Mouse (Mus musculus): ENCODE measurements at regions not wholly inside any gene's neighbourhood (a gene's known extent, or its start where the extent isn't known, plus 50 kb on each side); places are given as distances from the start of the nearest gene placed in this dataset.
A peak's percentile ranks its signal among the peaks of the same experiment; 100 is the strongest.

DNA sequence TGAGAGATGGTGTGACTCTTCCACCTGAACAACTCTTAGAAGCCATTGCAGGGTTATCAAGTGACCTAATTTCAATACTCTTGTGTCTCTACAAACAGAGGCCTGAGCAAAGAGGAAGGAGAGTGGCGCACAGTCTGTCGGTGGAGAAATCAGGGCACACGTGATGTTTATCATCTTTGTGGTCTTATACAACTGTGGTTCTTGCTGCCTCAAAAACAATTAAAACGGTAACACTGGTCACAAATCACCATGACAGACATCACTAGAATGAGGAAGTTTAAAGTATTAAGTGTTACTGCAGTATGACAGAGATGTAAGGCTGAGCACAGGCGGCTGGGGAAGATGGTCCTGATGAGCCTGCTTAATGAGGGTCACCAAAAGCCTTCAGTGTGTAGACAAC is 73.6 kb downstream of the Sdc1 start:
- H3K27ac ChIP-seq (ENCODE audit: low read depth, low read length): no peak overlapping the region
- no peak overlapping the region for H3K4me3 ChIP-seq (ENCODE audit: low read depth, low read length)
- no peak for DNase-seq (ENCODE audit: low spot score)
- WGBS: 84% methylated on average over 5 of the region's 5 CpGs
- no peaks in the 10 kb centered on the region for H3K9me3 ChIP-seq (ENCODE audit: control insufficient read depth, low read length)
- H3K9ac ChIP-seq (ENCODE audit: low read length): no peak overlapping the region
- ATAC-seq (ENCODE audit: insufficient read depth, low FRiP score, low TSS enrichment): no peak
- no peaks in the 10 kb centered on the region for H3K36me3 ChIP-seq (ENCODE audit: control insufficient read depth, insufficient read depth, low read length)
- H3K4me2 ChIP-seq (ENCODE audit: low read depth): no peak overlapping the region
- no peaks in the 10 kb centered on the region for H3K27me3 ChIP-seq (ENCODE audit: control insufficient read depth, insufficient read depth, low read length)
- H3K4me1 ChIP-seq (ENCODE audit: control insufficient read depth, insufficient read depth, low read length): no peaks in the 10 kb centered on the region

GRCm38 (mm10) chr12:8845443-8845842 is 74.3 kb downstream of the Sdc1 start:
- H3K27ac ChIP-seq (ENCODE audit: low read depth, low read length): no peak overlapping the region
- H3K9me3 ChIP-seq (ENCODE audit: control insufficient read depth, low read length): no peaks in the 10 kb centered on the region
- no peaks in the 10 kb centered on the region for H3K27me3 ChIP-seq (ENCODE audit: control insufficient read depth, insufficient read depth, low read length)
- ATAC-seq (ENCODE audit: insufficient read depth, low FRiP score, low TSS enrichment) (no peak), DNase-seq (ENCODE audit: low spot score) (no peak)
- H3K4me3 ChIP-seq (ENCODE audit: low read depth, low read length): no peak overlapping the region
- WGBS: 91% methylated on average over 8 of the region's 8 CpGs
- H3K9ac ChIP-seq (ENCODE audit: low read length): no peak overlapping the region
- no peaks in the 10 kb centered on the region for H3K36me3 ChIP-seq (ENCODE audit: control insufficient read depth, insufficient read depth, low read length)
- H3K4me1 ChIP-seq (ENCODE audit: control insufficient read depth, insufficient read depth, low read length): no peaks in the 10 kb centered on the region
- H3K4me2 ChIP-seq (ENCODE audit: low read depth): no peak overlapping the region

DNA sequence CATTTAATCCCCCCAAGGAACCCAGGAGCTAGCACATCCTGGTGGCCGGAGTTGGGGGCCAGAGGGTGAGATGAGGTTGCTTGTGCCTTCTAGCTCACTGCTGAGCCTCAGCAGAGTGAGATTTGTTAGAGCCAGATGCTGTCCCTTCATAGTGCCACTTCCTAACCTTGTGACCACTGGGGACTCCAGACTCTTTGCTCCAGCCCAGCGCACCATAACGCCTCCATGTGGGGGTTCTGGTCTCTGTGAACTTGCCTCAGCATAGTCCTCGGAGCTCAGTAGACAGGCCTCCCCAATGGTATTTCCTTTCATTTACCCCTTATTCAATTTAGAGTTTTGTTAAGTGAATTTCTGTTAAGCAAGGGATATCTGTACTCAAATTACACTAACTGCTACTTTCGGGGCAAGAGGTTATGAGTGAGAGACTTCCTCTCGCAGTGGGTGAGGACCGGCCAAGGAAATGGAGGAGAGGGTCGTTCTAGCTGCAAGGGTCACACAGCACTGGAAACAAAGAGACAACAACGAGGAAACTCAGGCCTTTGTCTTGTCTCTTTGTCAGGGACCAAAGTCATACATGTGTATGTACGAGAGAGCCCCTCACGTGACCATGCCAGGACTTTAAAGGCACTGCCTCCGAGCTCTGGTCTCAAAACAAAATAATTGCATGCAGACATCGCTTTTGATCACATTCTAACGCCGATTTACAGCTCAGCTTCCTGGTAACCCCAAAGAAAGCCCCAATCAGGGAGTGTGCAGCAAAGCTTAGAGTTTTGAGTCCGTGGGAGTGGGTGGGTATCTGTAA is 74.8 kb upstream of the Laptm4a start:
- Histone ChIP-seq H3K9me3 (ENCODE audit: control insufficient read depth, low read length) (no peaks in the 10 kb centered on the region), H3K4me3 (ENCODE audit: low read depth, low read length) (no peak overlapping the region), H3K27me3 (ENCODE audit: control insufficient read depth, insufficient read depth, low read length) (no peaks in the 10 kb centered on the region), H3K4me2 (ENCODE audit: low read depth) (no peak overlapping the region), H3K4me1 (ENCODE audit: control insufficient read depth, insufficient read depth, low read length) (no peaks in the 10 kb centered on the region), H3K27ac (ENCODE audit: low read depth, low read length) (no peak overlapping the region), H3K36me3 (ENCODE audit: control insufficient read depth, insufficient read depth, low read length) (no peaks in the 10 kb centered on the region), H3K9ac (ENCODE audit: low read length) (no peak overlapping the region)
- 52% methylated on average over 16 of the region's 16 CpGs for whole genome bisulfite sequencing
- DNase-seq (ENCODE audit: low spot score): peak; percentile 20
- ATAC-seq (ENCODE audit: insufficient read depth, low FRiP score, low TSS enrichment): no peak

DNA sequence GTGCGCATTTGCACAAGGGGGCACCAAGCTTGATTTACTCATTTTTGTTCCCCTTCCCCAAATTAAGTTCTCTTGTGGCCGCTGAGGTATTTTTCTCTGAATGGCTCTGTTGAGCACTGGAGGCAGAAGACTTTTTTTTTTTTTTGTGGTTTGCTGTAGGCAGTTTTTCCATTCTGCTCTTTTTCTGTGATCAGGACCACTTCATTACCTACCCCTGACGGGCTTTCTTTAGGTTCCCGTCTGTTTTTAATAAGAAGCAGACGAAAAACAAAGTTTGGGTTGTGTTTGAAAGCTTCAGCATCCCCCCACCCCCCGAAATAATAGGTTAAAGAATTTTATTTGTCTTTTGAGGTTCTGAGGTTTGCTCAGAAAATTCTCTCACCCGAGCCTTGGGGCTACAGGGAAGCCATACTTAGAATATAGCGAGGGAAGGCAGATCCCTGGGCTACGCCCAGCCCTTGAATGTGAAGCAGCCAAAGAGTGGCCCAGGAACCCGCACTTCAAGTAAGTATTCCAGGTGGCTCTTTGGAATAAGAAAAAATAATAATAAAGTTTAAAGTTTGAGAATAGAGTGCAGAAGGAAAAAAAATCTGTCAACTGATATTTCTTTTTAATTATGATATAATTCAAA is 74.1 kb upstream of the Laptm4a start:
- DNase-seq (ENCODE audit: low spot score): no peak
- H3K4me3 ChIP-seq (ENCODE audit: low read depth, low read length): no peak overlapping the region
- no peaks in the 10 kb centered on the region for H3K27me3 ChIP-seq (ENCODE audit: control insufficient read depth, insufficient read depth, low read length)
- no peaks in the 10 kb centered on the region for H3K4me1 ChIP-seq (ENCODE audit: control insufficient read depth, insufficient read depth, low read length)
- no peaks in the 10 kb centered on the region for H3K9me3 ChIP-seq (ENCODE audit: control insufficient read depth, low read length)
- no peaks in the 10 kb centered on the region for H3K36me3 ChIP-seq (ENCODE audit: control insufficient read depth, insufficient read depth, low read length)
- H3K27ac ChIP-seq (ENCODE audit: low read depth, low read length): no peak overlapping the region
- 77% methylated on average over 10 of the region's 10 CpGs for WGBS
- H3K4me2 ChIP-seq (ENCODE audit: low read depth): no peak overlapping the region
- no peak overlapping the region for H3K9ac ChIP-seq (ENCODE audit: low read length)
- ATAC-seq (ENCODE audit: insufficient read depth, low FRiP score, low TSS enrichment): no peak

DNA sequence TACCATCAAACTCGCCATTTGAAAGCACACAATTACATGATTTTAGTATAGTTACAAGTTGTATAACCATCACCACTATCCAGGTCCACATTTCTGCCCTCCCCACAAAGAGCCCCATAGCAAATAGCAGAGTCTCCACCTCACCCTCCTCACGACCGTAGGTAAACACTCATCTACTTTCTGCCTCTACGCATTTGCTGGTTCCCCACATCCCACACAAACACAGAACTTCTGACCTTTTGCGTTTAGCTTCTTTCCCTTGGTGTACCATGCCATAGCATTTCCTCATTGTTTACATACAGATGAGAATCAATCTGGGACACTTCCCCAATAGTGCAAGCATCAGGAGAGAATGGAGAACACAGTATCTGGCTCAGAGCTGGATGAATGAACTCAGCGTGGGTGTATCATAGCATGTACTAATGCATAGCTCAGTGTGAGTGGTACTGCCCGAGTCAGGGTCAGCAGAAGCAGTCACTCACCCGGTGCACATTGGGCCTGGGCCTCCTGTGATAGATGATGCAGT is 73.5 kb upstream of the Laptm4a start:
- no peak overlapping the region for H3K4me2 ChIP-seq (ENCODE audit: low read depth)
- H3K27ac ChIP-seq (ENCODE audit: low read depth, low read length): no peak overlapping the region
- DNase-seq (ENCODE audit: low spot score) (no peak), ATAC-seq (ENCODE audit: insufficient read depth, low FRiP score, low TSS enrichment) (no peak)
- H3K27me3 ChIP-seq (ENCODE audit: control insufficient read depth, insufficient read depth, low read length): no peaks in the 10 kb centered on the region
- H3K4me3 ChIP-seq (ENCODE audit: low read depth, low read length): no peak overlapping the region
- no peak overlapping the region for H3K9ac ChIP-seq (ENCODE audit: low read length)
- H3K9me3 ChIP-seq (ENCODE audit: control insufficient read depth, low read length): no peaks in the 10 kb centered on the region
- no peaks in the 10 kb centered on the region for H3K4me1 ChIP-seq (ENCODE audit: control insufficient read depth, insufficient read depth, low read length)
- no peaks in the 10 kb centered on the region for H3K36me3 ChIP-seq (ENCODE audit: control insufficient read depth, insufficient read depth, low read length)
- 92% methylated on average over 8 of the region's 8 CpGs for WGBS

DNA sequence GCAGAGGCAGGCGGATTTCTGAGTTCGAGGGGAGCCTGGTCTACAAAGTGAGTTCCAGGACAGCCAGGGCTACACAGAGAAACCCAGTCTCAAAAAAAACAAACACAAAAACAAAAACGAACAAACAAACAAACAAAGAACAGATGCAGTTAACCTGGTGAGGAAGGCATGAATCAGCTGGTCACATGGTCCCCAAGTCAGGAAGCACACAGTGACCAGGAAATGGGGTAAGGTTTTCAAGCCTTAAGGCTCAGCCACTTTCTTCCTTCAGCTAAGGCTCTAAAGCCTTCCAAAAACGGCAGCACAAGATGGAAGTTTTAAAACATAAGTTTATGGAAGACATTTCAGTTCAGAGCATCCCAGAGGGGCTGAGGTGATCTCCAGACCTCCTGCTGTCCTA is 67.6 kb upstream of the Laptm4a start:
- 79% methylated on average over 4 of the region's 4 CpGs for WGBS
- H3K4me3 ChIP-seq (ENCODE audit: low read depth, low read length): no peak overlapping the region
- DNase-seq (ENCODE audit: low spot score): no peak

GRCm38 (mm10) chr12:8854401-8854800 is 67.1 kb upstream of the Laptm4a start:
- no peaks in the 10 kb centered on the region for H3K36me3 ChIP-seq (ENCODE audit: control insufficient read depth, insufficient read depth, low read length)
- peaks cover 3% of the 10 kb centered on the region; the same call in 1 of the 2 replicates for H3K4me1 ChIP-seq (ENCODE audit: control insufficient read depth, insufficient read depth, low read length)
- 81% methylated on average over 4 of the region's 4 CpGs for WGBS
- ATAC-seq (ENCODE audit: insufficient read depth, low FRiP score, low TSS enrichment) (no peak), DNase-seq (ENCODE audit: low spot score) (no peak)
- no peak overlapping the region for H3K27ac ChIP-seq (ENCODE audit: low read depth, low read length)
- H3K27me3 ChIP-seq (ENCODE audit: control insufficient read depth, insufficient read depth, low read length): no peaks in the 10 kb centered on the region
- no peak overlapping the region for H3K4me2 ChIP-seq (ENCODE audit: low read depth)
- no peak overlapping the region for H3K4me3 ChIP-seq (ENCODE audit: low read depth, low read length)
- H3K9me3 ChIP-seq (ENCODE audit: control insufficient read depth, low read length): no peaks in the 10 kb centered on the region
- H3K9ac ChIP-seq (ENCODE audit: low read length): no peak overlapping the region

More for the DNA sequence above, 67.6 kb upstream of the Laptm4a start:
- Histone ChIP-seq H3K4me2 (ENCODE audit: low read depth) (no peak overlapping the region), H3K36me3 (ENCODE audit: control insufficient read depth, insufficient read depth, low read length) (no peaks in the 10 kb centered on the region), H3K9me3 (ENCODE audit: control insufficient read depth, low read length) (no peaks in the 10 kb centered on the region), H3K4me1 (ENCODE audit: control insufficient read depth, insufficient read depth, low read length) (peaks cover 3% of the 10 kb centered on the region; the same call in 1 of the 2 replicates), H3K27ac (ENCODE audit: low read depth, low read length) (no peak overlapping the region), H3K9ac (ENCODE audit: low read length) (no peak overlapping the region), H3K27me3 (ENCODE audit: control insufficient read depth, insufficient read depth, low read length) (no peaks in the 10 kb centered on the region)
- no peak for ATAC-seq (ENCODE audit: insufficient read depth, low FRiP score, low TSS enrichment)

GRCm38 (mm10) chr12:8855119-8855518 is 66.3 kb upstream of the Laptm4a start:
- Histone ChIP-seq H3K36me3 (ENCODE audit: control insufficient read depth, insufficient read depth, low read length) (no peaks in the 10 kb centered on the region), H3K9me3 (ENCODE audit: control insufficient read depth, low read length) (no peaks in the 10 kb centered on the region), H3K9ac (ENCODE audit: low read length) (no peak overlapping the region), H3K27me3 (ENCODE audit: control insufficient read depth, insufficient read depth, low read length) (no peaks in the 10 kb centered on the region), H3K4me2 (ENCODE audit: low read depth) (no peak overlapping the region), H3K27ac (ENCODE audit: low read depth, low read length) (no peak overlapping the region), H3K4me1 (ENCODE audit: control insufficient read depth, insufficient read depth, low read length) (peaks cover 3% of the 10 kb centered on the region; the same call in 1 of the 2 replicates), H3K4me3 (ENCODE audit: low read depth, low read length) (no peak overlapping the region)
- DNase-seq (ENCODE audit: low spot score) (no peak), ATAC-seq (ENCODE audit: insufficient read depth, low FRiP score, low TSS enrichment) (no peak)
- WGBS: 61% methylated on average over 5 of the region's 5 CpGs
